1 mouse cellular context compared by ENCODE assay signal in genomic region chr4:115657104-115657866, GRCm38 (mm10).
TF ChIP-seq lines count a peak whose summit lies in the region.

No protein-coding gene starts in this region.

TF ChIP-seq in MEL, 35 proteins besides CTCF, POLR2A, EP300 and RAD21 (continued from another document):
- no peak for TF ChIP-seq ZNF384 (IDR thresholded peaks at IDR 0.05; ENCODE audit: low read depth, low read length)
- TF ChIP-seq POLR2AphosphoS2 (IDR thresholded peaks at IDR 0.05; ENCODE audit: low read length) = no peak
- TF ChIP-seq RCOR1 (IDR thresholded peaks at IDR 0.05; ENCODE audit: low read depth, low read length) = 0 out of 2 replicates have a peak, but pooled peaks have one; percentile 20
- TF ChIP-seq CHD2 (IDR thresholded peaks at IDR 0.05; ENCODE audit: low read length) = no peak
- peak; percentile 43; the same call in 1 of the 2 replicates for TF ChIP-seq ETS1 (IDR thresholded peaks at IDR 0.05; ENCODE audit: low read depth, low read length)
- no peak for TF ChIP-seq ZC3H11A (IDR thresholded peaks at IDR 0.05; ENCODE audit: low read depth, low read length)
- TF ChIP-seq USF1 (IDR thresholded peaks at IDR 0.05; ENCODE audit: low read depth, low read length) = no peak
- peak; percentile 17; the same call in 1 of the 2 replicates for TF ChIP-seq MXI1 (IDR thresholded peaks at IDR 0.05; ENCODE audit: low read depth, low read length)
- TF ChIP-seq HCFC1 (IDR thresholded peaks at IDR 0.05; ENCODE audit: low read depth, low read length) = no peak
- TF ChIP-seq BHLHE40 (IDR thresholded peaks at IDR 0.05; ENCODE audit: borderline replicate concordance, low read depth, low read length) = no peak
- TF ChIP-seq E2F4 (IDR thresholded peaks at IDR 0.05; ENCODE audit: borderline replicate concordance, low read depth, low read length) = no peak
- peak; percentile 59 for TF ChIP-seq GATA1 (IDR thresholded peaks at IDR 0.05; ENCODE audit: low read depth, low read length)
